Mouse (Mus musculus) limb, embryonic 14.5 days (tissue): ENCODE measurements at regions not wholly inside any gene's neighbourhood (a gene's known extent, or its start where the extent isn't known, plus 50 kb on each side); places are given as distances from the start of the nearest gene placed in this dataset.

Experiments used
- ATAC-seq: fragments of 200-750 bp; cut with Nextera tagmentation; 2 replicates; pipeline ENCODE4 v1.8.0; 2017; ENCODE audit warnings: low read depth, moderate number of reproducible peaks, moderate TSS enrichment; ENCODE audit not compliant: low FRiP score
- DNase-seq: peaks from one replicate; pipeline ENCODE4 v3.0.0-alpha.2; 2015; ENCODE audit warnings: low spot score
- H3K27ac ChIP-seq: fragments of 300-500 bp; sonication (generic); replicated peaks from 2 replicates; pipeline ENCODE4 v1.5.1; 2014; ENCODE audit warnings: low read depth, mild to moderate bottlenecking, low read length, moderate library complexity, mixed read lengths
- H3K27me3 ChIP-seq: fragments of 300-500 bp; sonication (generic); 2 replicates; pipeline ENCODE4 v1.6.1; 2014; ENCODE audit warnings: low read length, mixed read lengths; ENCODE audit not compliant: control insufficient read depth, insufficient read depth
- H3K36me3 ChIP-seq: fragments of 300-500 bp; sonication (generic); 2 replicates; pipeline ENCODE4 v1.6.1; 2014; ENCODE audit warnings: mild to moderate bottlenecking, low read length, moderate library complexity, mixed read lengths; ENCODE audit not compliant: control insufficient read depth, insufficient read depth
- H3K4me1 ChIP-seq: fragments of 300-500 bp; sonication (generic); 2 replicates; pipeline ENCODE4 v1.6.1; 2014; ENCODE audit warnings: antibody characterized with exemption, low read length, mixed read lengths; ENCODE audit not compliant: control insufficient read depth, insufficient read depth
- H3K4me2 ChIP-seq: fragments of 300-500 bp; sonication (generic); replicated peaks from 2 replicates; pipeline ENCODE4 v1.6.1; 2014; ENCODE audit warnings: low read depth, mild to moderate bottlenecking, low read length, moderate library complexity; ENCODE audit not compliant: severe bottlenecking
- H3K4me3 ChIP-seq: fragments of 300-500 bp; sonication (generic); replicated peaks from 2 replicates; pipeline ENCODE4 v1.5.1; 2014; ENCODE audit warnings: low read length
- H3K9ac ChIP-seq: fragments of 300-500 bp; sonication (generic); 2 replicates; pipeline ENCODE4 v1.6.1; 2014; ENCODE audit warnings: mild to moderate bottlenecking, low read depth, low read length, moderate library complexity; ENCODE audit not compliant: severe bottlenecking
- H3K9me3 ChIP-seq: fragments of 300-500 bp; sonication (generic); 2 replicates; pipeline ENCODE4 v1.6.1; 2016; ENCODE audit warnings: low read length; ENCODE audit not compliant: control insufficient read depth
- POLR2A ChIP-seq: fragments of 200-500 bp; IDR thresholded peaks from 2 replicates; pipeline ENCODE4 v1.8.0; 2012; ENCODE audit warnings: inconsistent platforms, mild to moderate bottlenecking, moderate library complexity, borderline replicate concordance; ENCODE audit not compliant: insufficient read depth, insufficient read length; ENCODE audit errors: extremely low read depth
- WGBS: fragments of 180-500 bp; shearing (Covaris S2); extraction: QIAGEN DNeasy Blood & Tissue Kit; methylation state at CpG from one replicate; pipeline ENCODE4 v1.1.7; 2014; 5-methylcytosine and 5-hydroxymethylcytosine counted together

DNA sequence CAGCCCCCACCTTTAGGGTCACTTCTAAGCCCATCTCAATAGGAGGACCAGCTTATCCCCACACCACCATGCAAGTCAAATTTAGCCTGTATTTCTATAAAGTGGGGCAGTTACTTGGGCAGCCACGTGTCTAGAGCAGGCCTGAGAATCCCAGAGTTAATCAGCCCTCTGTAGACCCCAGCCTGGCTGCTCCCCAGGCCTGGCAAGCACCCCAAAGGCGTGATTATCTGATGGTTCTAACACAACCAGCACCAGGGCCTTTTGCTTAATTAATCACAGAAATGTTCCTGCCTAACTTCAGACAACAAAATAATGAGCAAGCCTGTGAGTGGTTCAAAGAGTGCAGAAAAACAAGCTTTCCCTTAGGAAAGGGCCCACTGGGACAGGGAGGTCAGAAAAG is 243.0 kb downstream of the Insc start:
- H3K36me3 ChIP-seq, result no peaks in the 10 kb centered on the region
- no peak for DNase-seq
- H3K4me1 ChIP-seq, result no peaks in the 10 kb centered on the region
- no peak overlapping the region for H3K4me2 ChIP-seq
- H3K9ac ChIP-seq, result no peak overlapping the region
- 26% methylated on average over 2 of the region's 2 CpGs for WGBS
- no peak for TF ChIP-seq POLR2A
- H3K9me3 ChIP-seq, result no peaks in the 10 kb centered on the region
- no peaks in the 10 kb centered on the region for H3K27me3 ChIP-seq
- ATAC-seq, result no peak
- no peak overlapping the region for H3K27ac ChIP-seq
- no peak overlapping the region for H3K4me3 ChIP-seq

DNA sequence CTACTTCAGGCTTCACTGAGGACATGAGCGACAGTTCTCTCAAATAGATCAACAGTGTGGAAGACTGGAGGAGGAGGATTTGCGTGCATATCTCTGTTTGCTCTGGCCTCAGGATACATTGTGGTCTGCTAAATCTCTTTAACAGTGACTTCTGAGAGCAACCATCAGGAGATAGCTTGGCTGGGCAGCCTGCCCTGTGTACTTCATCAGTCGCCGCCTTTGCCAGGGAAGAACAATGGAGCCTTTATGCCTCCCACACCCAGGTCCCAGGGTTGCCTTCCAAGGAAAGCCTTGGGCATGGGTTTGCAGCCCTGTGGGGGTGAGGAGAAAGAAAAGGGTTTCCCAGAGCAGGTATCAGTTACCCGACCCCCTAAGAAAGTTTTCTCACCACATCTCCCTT is 247.8 kb downstream of the Insc start:
- H3K4me3 ChIP-seq, result no peak overlapping the region
- no peak overlapping the region for H3K9ac ChIP-seq
- no peaks in the 10 kb centered on the region for H3K36me3 ChIP-seq
- no peaks in the 10 kb centered on the region for H3K9me3 ChIP-seq
- DNase-seq (no peak), ATAC-seq (no peak)
- no peak overlapping the region for H3K4me2 ChIP-seq
- H3K27ac ChIP-seq, result no peak overlapping the region
- no peaks in the 10 kb centered on the region for H3K27me3 ChIP-seq
- no peaks in the 10 kb centered on the region for H3K4me1 ChIP-seq
- WGBS, result 64% methylated on average over 5 of the region's 5 CpGs
- TF ChIP-seq POLR2A, result no peak

DNA sequence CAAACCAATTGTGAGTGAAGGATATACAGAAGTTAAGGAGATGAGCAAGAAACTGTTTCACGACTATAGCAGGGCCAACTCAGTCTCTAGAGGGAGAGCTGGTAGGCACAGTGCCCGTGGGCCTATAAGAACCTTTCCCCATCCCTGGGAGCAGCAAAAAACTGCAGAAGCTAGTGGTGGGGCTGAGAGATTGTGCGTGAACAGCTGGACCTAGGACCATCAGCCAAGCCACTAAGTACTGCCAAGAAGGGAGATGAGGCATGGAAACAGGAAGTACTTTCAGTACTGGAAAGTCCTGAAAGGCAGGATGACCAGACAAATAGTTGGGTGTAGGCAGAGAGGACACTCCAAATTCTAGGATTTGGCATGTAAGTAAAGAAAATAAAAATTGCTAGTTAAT is 248.9 kb downstream of the Insc start:
- H3K27ac ChIP-seq, result no peak overlapping the region
- H3K27me3 ChIP-seq, result no peaks in the 10 kb centered on the region
- no peak overlapping the region for H3K4me3 ChIP-seq
- no peak for ATAC-seq
- H3K4me2 ChIP-seq, result no peak overlapping the region
- DNase-seq, result no peak
- WGBS, result 84% methylated on average over 3 of the region's 3 CpGs
- no peak overlapping the region for H3K9ac ChIP-seq
- no peaks in the 10 kb centered on the region for H3K4me1 ChIP-seq
- no peaks in the 10 kb centered on the region for H3K36me3 ChIP-seq
- TF ChIP-seq POLR2A, result no peak
- no peaks in the 10 kb centered on the region for H3K9me3 ChIP-seq

DNA sequence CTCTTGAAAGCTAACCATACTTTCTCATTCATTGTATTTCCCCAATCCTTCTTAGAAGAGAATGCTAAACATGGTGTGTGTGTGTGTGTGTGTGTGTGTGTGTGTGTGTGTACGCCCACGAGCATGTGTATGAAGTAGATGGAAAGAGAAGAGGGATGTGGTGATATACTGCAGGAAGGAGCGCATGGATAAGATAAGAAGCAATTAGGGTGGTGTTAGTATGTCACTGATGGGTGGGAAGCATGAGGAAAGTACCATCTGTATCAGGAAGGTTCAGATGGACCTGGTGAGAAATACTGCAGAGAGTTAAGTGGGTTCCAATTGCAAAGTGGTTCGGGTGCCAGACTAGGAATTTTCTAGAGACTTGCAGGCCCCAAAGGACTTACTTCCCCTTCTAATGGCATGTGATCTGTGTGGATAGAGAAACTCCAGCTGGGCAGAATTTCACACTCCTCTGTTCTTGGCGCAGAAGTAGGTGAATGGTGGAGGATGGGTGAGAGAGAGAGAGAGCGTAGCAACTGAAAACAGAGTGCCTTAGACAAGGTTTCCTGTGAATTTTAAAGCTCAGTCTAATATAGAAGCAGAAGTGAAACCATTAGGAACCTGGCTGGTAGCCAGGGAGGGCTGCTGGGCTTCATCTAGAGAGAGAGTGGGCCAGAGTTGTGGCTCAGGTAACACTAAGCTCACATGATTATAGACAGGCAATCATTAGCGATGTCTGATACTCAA is 257.5 kb downstream of the Insc start:
- Histone ChIP-seq H3K36me3 (no peaks in the 10 kb centered on the region), H3K4me2 (no peak overlapping the region), H3K27me3 (no peaks in the 10 kb centered on the region), H3K4me1 (peaks cover 15% of the 10 kb centered on the region), H3K27ac (no peak overlapping the region), H3K4me3 (no peak overlapping the region), H3K9me3 (no peaks in the 10 kb centered on the region), H3K9ac (no peak overlapping the region)
- ATAC-seq (peak; percentile 37; the same call in 1 of the 2 replicates), DNase-seq (peak; percentile 56)
- 57% methylated on average over 7 of the region's 7 CpGs for WGBS
- no peak for TF ChIP-seq POLR2A

DNA sequence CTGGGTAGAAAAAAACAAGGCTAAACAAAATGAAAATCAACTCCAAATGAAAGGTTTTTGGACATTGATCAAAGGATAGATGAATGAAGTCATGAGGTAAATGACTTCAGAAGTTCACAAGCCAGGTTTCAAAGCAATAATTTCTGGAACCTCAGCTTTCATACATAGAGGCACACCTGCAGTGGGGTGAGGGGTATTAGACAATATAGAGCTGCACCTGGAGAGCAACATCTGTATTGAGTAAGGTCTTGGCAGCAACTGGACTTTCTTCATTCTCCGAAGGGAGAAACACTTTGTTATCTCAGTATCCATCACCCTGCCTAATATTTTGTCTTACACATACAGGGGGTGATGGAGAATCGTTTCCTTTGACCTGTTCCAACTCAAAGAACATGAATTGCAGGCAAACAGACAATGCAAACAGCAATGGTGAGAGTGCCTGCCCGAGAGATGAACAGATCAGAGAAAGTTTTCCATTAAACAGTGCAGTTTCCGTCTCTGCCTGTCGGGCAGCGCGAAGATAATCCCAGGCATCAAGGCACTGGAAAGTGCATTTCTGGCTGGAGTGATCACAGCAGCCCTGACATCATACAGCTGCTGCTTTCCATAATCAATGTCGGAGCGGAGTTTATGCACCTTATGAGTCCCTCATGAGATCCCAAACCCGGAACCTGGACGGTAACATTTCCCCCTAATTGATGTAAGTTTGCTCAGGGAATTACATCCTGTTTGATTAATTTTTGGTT is 270.9 kb downstream of the Insc start:
- DNase-seq, result peak; percentile 57
- ATAC-seq, result peak; percentile 53; the same call in 1 of the 2 replicates

More for the DNA sequence above, 270.9 kb downstream of the Insc start:
- no peaks in the 10 kb centered on the region for H3K9me3 ChIP-seq
- H3K4me2 ChIP-seq, result no peak overlapping the region
- no peak overlapping the region for H3K27ac ChIP-seq
- WGBS, result 59% methylated on average over 11 of the region's 11 CpGs
- H3K9ac ChIP-seq, result no peak overlapping the region
- no peak for TF ChIP-seq POLR2A
- no peaks in the 10 kb centered on the region for H3K36me3 ChIP-seq
- no peak overlapping the region for H3K4me3 ChIP-seq
- no peaks in the 10 kb centered on the region for H3K27me3 ChIP-seq
- no peaks in the 10 kb centered on the region for H3K4me1 ChIP-seq
